ENCODE assay signal across 19 mouse cellular contexts in the genomic region with DNA sequence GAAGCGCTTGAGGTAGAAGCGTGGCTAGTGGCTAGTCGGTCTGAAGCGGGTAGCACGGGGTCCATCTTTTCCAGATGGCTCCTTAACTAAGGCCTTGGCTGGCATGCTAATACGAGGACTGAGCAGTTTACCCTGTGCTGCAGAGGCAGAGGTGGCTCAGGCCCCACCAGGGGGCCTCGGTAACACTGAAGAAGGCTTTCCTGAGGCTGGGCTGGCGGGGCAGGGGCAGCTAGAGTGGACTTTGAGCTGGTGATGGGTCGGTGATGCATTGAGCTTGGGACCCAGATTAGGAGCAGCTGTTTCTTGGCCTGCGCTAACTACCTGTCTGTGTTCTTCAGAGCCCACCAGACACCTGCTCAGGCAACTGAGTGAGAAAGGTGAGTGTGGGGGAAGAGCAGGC. TPM values are rescaled to one million over a fixed set of nuclear protein-coding genes. Genes with fewer than 3 reads are reported as not detected.
A peak's percentile ranks its signal among the peaks of the same experiment; 100 is the strongest.
DNase-seq lines count a peak whose midpoint lies in the region; ATAC-seq and TF ChIP-seq lines count a peak whose summit lies in the region.
"Had no signal": no experiment of that assay in that cellular context is flagged by ENCODE, and none has a peak within 500 bp of the region (broad histone marks: within the 10 kb centered on the region; RNA-seq: fewer than 3 reads in every experiment).

No protein-coding gene starts in this region.

- no peaks in the 10 kb centered on the region for H3K9me3 ChIP-seq in lung, embryonic 14.5 days (ENCODE audit: low read depth, low read length)
- no peaks in the 10 kb centered on the region for H3K9me3 ChIP-seq in kidney, embryonic 15.5 days (replicated peaks)
- H3K9me3 ChIP-seq in limb, embryonic 10.5 days (replicated peaks): no peaks in the 10 kb centered on the region
- H3K9me3 ChIP-seq: forebrain, embryonic 12.5 days; limb, embryonic 15.5 days; neural tube, embryonic 15.5 days had no signal

- H3K4me2 ChIP-seq in lung, embryonic 14.5 days: no peak overlapping the region
- no peak overlapping the region for H3K4me2 ChIP-seq in kidney, embryonic 15.5 days
- H3K4me2 ChIP-seq: forebrain, embryonic 12.5 days; limb, embryonic 15.5 days; midbrain, embryonic 13.5 days; neural tube, embryonic 15.5 days had no signal

- no peak for ATAC-seq in cerebellum, adult (ENCODE audit: insufficient number of reproducible peaks, low FRiP score, low TSS enrichment)
- ATAC-seq in lung, embryonic 14.5 days (ENCODE audit: insufficient read depth): no peak
- peak; percentile 49 for ATAC-seq in kidney, embryonic 15.5 days (replicated peaks; ENCODE audit: low FRiP score)
- ATAC-seq: CD4-positive, CD25-positive, alpha-beta regulatory T cell, adult 4 months; hindbrain, postnatal 0 days; midbrain, embryonic 13.5 days had no signal

- H3K27ac ChIP-seq in lung, embryonic 14.5 days (ENCODE audit: low read depth): no peak overlapping the region
- peak overlapping the region; percentile 94 for H3K27ac ChIP-seq in kidney, embryonic 15.5 days
- H3K27ac ChIP-seq in limb, embryonic 10.5 days: peak overlapping the region; percentile 64
- H3K27ac ChIP-seq: forebrain, embryonic 12.5 days; hindbrain, postnatal 0 days; limb, embryonic 15.5 days; midbrain, embryonic 13.5 days; neural tube, embryonic 15.5 days had no signal

- no peaks in the 10 kb centered on the region; the same call in 1 of the 2 replicates for H3K4me1 ChIP-seq in lung, embryonic 14.5 days (ENCODE audit: insufficient read depth)
- peaks cover 40% of the 10 kb centered on the region for H3K4me1 ChIP-seq in kidney, embryonic 15.5 days
- H3K4me1 ChIP-seq in limb, embryonic 10.5 days: peaks cover 17% of the 10 kb centered on the region
- H3K4me1 ChIP-seq: forebrain, embryonic 12.5 days; neural tube, embryonic 15.5 days had no signal

- peaks cover 41% of the 10 kb centered on the region for H3K36me3 ChIP-seq in lung, embryonic 14.5 days (ENCODE audit: insufficient read depth)
- peaks cover 47% of the 10 kb centered on the region for H3K36me3 ChIP-seq in kidney, embryonic 15.5 days
- H3K36me3 ChIP-seq in limb, embryonic 10.5 days: peaks cover 66% of the 10 kb centered on the region
- H3K36me3 ChIP-seq: forebrain, embryonic 12.5 days; midbrain, embryonic 13.5 days; neural tube, embryonic 15.5 days had no signal

- DNase-seq in cerebellum, adult 11-12 months: peak; percentile 28
- DNase-seq in lung, embryonic 14.5 days: no peak
- no peak for DNase-seq in lung, postnatal 25 days (ENCODE audit: low spot score)
- DNase-seq in limb, embryonic 10.5 days (ENCODE audit: low spot score): no peak
- DNase-seq in cerebellum, adult 8-10 months: no peak
- no peak for DNase-seq in right cerebral cortex, postnatal 25 days
- DNase-seq: adrenal gland, postnatal 36 days; cerebellum, adult 9-11 months; heart, postnatal 4 days; lung, adult 18-20 months had no signal

- H3K9ac ChIP-seq in lung, embryonic 14.5 days: no peak overlapping the region
- no peak overlapping the region for H3K9ac ChIP-seq in kidney, embryonic 15.5 days
- H3K9ac ChIP-seq: forebrain, embryonic 12.5 days; limb, embryonic 15.5 days; midbrain, embryonic 13.5 days; neural tube, embryonic 15.5 days had no signal

- peak; percentile 24 for TF ChIP-seq CTCF in lung, embryonic 14.5 days (IDR thresholded peaks at IDR 0.05; ENCODE audit: low read depth)

- 82% methylated on average over 10 of the region's 10 CpGs for WGBS in lung, embryonic 14.5 days
- 79% methylated on average over 10 of the region's 10 CpGs for WGBS in kidney, embryonic 15.5 days
- 83% methylated on average over 10 of the region's 10 CpGs for WGBS in limb, embryonic 10.5 days

- no peaks in the 10 kb centered on the region for H3K27me3 ChIP-seq in lung, embryonic 14.5 days (ENCODE audit: insufficient read depth, low read length)
- no peaks in the 10 kb centered on the region for H3K27me3 ChIP-seq in kidney, embryonic 15.5 days
- H3K27me3 ChIP-seq in limb, embryonic 10.5 days (ENCODE audit: low read depth, poor library complexity, severe bottlenecking): no peaks in the 10 kb centered on the region
- H3K27me3 ChIP-seq: forebrain, embryonic 12.5 days; limb, embryonic 15.5 days; midbrain, embryonic 13.5 days; neural tube, embryonic 15.5 days had no signal

- no peak overlapping the region for H3K4me3 ChIP-seq in lung, embryonic 14.5 days (ENCODE audit: low read depth, low read length)
- no peak overlapping the region for H3K4me3 ChIP-seq in kidney, embryonic 15.5 days (replicated peaks)
- H3K4me3 ChIP-seq in limb, embryonic 10.5 days: no peak overlapping the region
- H3K4me3 ChIP-seq: forebrain, embryonic 12.5 days; limb, embryonic 15.5 days; midbrain, embryonic 13.5 days; myocyte; neural tube, embryonic 15.5 days had no signal

RNA-seq across cellular contexts. Expression of a gene that starts 40.6 kb away (rescaled TPM):
- 9.0 and 9.7 TPM in 2 replicates for polyA plus RNA-seq in lung, embryonic 14.5 days (2014; fragmentation: Nextera tagmentation; extraction: Ambion mirVana)
- 18.2 and 18.8 TPM in 2 replicates for polyA plus RNA-seq in kidney, embryonic 15.5 days (2015; fragmentation: Nextera tagmentation; extraction: Ambion mirVana)
- polyA plus RNA-seq in limb, embryonic 10.5 days (2016; fragmentation: Nextera tagmentation; extraction: Ambion mirVana): 5.7 and 6.2 TPM in 2 replicates
